ENCODE assay signal across 20 mouse cellular contexts in the genomic region with DNA sequence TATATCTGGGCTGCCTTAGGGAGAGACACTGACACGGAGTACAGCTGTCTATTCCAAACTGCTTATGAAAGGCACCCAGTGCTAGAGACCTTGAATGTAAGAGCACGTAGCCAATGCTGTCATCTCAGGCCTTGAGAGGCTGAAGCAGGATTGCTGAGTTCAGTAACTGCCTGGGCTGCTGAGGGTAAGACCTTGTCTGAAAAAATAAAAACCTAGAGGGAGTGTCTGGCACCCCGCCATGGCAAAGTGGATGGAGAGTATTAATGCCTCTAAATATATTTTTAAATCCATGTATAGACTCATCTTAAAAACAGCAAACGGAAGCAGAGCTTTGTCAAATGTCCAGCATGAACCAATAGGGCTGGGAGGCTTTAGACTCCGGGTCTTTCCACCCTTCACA. TPM values are rescaled to one million over a fixed set of nuclear protein-coding genes. Genes with fewer than 3 reads are reported as not detected.
A peak's percentile ranks its signal among the peaks of the same experiment; 100 is the strongest.
DNase-seq lines count a peak whose midpoint lies in the region; ATAC-seq and TF ChIP-seq lines count a peak whose summit lies in the region.
"Had no signal": no experiment of that assay in that cellular context is flagged by ENCODE, and none has a peak within 500 bp of the region (broad histone marks: within the 10 kb centered on the region; RNA-seq: fewer than 3 reads in every experiment).

No protein-coding gene starts in this region.

- no peaks in the 10 kb centered on the region for H3K27me3 ChIP-seq in kidney, adult 2 months (replicated peaks; ENCODE audit: control insufficient read depth, insufficient read depth, low read length)
- H3K27me3 ChIP-seq in ES-Bruce4 (ENCODE audit: control insufficient read depth, insufficient read depth, low read length, poor library complexity, severe bottlenecking) = no peaks in the 10 kb centered on the region
- H3K27me3 ChIP-seq: embryonic facial prominence, embryonic 12.5 days; hindbrain, embryonic 13.5 days; intestine, embryonic 15.5 days; midbrain, embryonic 12.5 days had no signal

- no peak for TF ChIP-seq CTCF in kidney, adult 2 months (conservative IDR thresholded peaks at IDR 0.05; ENCODE audit: insufficient read depth, insufficient read length, low read depth, low read length)
- TF ChIP-seq CTCF in ES-Bruce4 (IDR thresholded peaks at IDR 0.05; ENCODE audit: low read depth, low read length) = no peak

- intact Hi-C loops in left cerebral cortex, postnatal 10 days (cut with DNase I) = no loop called here

- no peaks in the 10 kb centered on the region for H3K9me3 ChIP-seq in ES-Bruce4 (replicated peaks; ENCODE audit: control insufficient read depth, insufficient read depth, low read length, poor library complexity, severe bottlenecking)
- H3K9me3 ChIP-seq: embryonic facial prominence, embryonic 12.5 days; hindbrain, embryonic 13.5 days; intestine, embryonic 15.5 days; midbrain, embryonic 12.5 days had no signal

- no peaks in the 10 kb centered on the region for H3K4me1 ChIP-seq in kidney, adult 2 months (ENCODE audit: control insufficient read depth, insufficient read depth, low read length)
- H3K4me1 ChIP-seq in ES-Bruce4 (ENCODE audit: control insufficient read depth, insufficient read depth, low read length) = no peaks in the 10 kb centered on the region
- H3K4me1 ChIP-seq: embryonic facial prominence, embryonic 12.5 days had no signal

- ATAC-seq in frontal cortex, adult (ENCODE audit: low TSS enrichment) = no peak
- ATAC-seq: intestine, embryonic 15.5 days had no signal

- no peak overlapping the region for H3K4me3 ChIP-seq in kidney, adult 2 months (ENCODE audit: insufficient read depth, low read depth, low read length)
- no peak overlapping the region for H3K4me3 ChIP-seq in ES-Bruce4 (ENCODE audit: low read depth, low read length)
- H3K4me3 ChIP-seq: embryonic facial prominence, embryonic 12.5 days; hindbrain, embryonic 13.5 days; intestine, embryonic 15.5 days; midbrain, embryonic 12.5 days had no signal

- H3K27ac ChIP-seq in kidney, adult 2 months (ENCODE audit: insufficient read depth, low read depth, low read length) = no peak overlapping the region
- peak overlapping the region; percentile 62; the same call in 1 of the 2 replicates for H3K27ac ChIP-seq in ES-Bruce4 (ENCODE audit: insufficient read depth, low read length)
- H3K27ac ChIP-seq: embryonic facial prominence, embryonic 12.5 days; hindbrain, embryonic 13.5 days; intestine, embryonic 15.5 days; macrophage; midbrain, embryonic 12.5 days had no signal

- peak; percentile 20 for DNase-seq in kidney, postnatal 14 days
- DNase-seq in kidney, adult 2 months = no peak
- DNase-seq in adrenal gland, adult (ENCODE audit: inconsistent age in 2 of 2, low spot score in 1 of 2) = peak; percentile 89 to 93
- DNase-seq in adrenal gland, postnatal 4 days (ENCODE audit: low spot score in 2 of 2) = peak; percentile 29 to 57
- DNase-seq in left cerebral cortex, postnatal 10 days (ENCODE audit: extremely low spot score in 1 of 2, low spot score in 2 of 2) = no peak
- DNase-seq: cerebellum, adult 11-12 months; gastrocnemius, postnatal 25 days; left cerebral cortex, postnatal 4 days; lung, embryonic 14.5 days; thymus, postnatal 36 days had no signal

- H3K9ac ChIP-seq in ES-Bruce4 (ENCODE audit: low read depth, poor library complexity, severe bottlenecking) = peak overlapping the region; percentile 51
- H3K9ac ChIP-seq: embryonic facial prominence, embryonic 12.5 days; hindbrain, embryonic 13.5 days; lung, embryonic 14.5 days; midbrain, embryonic 12.5 days had no signal

- WGBS in kidney, adult 2 months = 70% methylated on average over 5 of the region's 5 CpGs

- no peaks in the 10 kb centered on the region for H3K36me3 ChIP-seq in kidney, adult 2 months (ENCODE audit: control insufficient read depth, insufficient read depth, low read length)
- peaks cover 8% of the 10 kb centered on the region for H3K36me3 ChIP-seq in ES-Bruce4 (ENCODE audit: control insufficient read depth, insufficient read depth, low read length, poor library complexity, severe bottlenecking)
- H3K36me3 ChIP-seq: hindbrain, embryonic 13.5 days; intestine, embryonic 15.5 days; midbrain, embryonic 12.5 days had no signal

- TF ChIP-seq POLR2A in kidney, adult 2 months (IDR thresholded peaks at IDR 0.05; ENCODE audit: low read depth, low read length) = no peak
- TF ChIP-seq POLR2A in ES-Bruce4 (IDR thresholded peaks at IDR 0.05; ENCODE audit: insufficient read depth, low read length) = no peak

- no peak for TF ChIP-seq EP300 in ES-Bruce4 (IDR thresholded peaks at IDR 0.05; ENCODE audit: insufficient read depth, low read depth, low read length)

RNA-seq across cellular contexts. Expression of gene Fancd2os, which starts 0.7 kb away (rescaled TPM):
- 0.54 and 1.3 TPM in 2 replicates for polyA plus RNA-seq in kidney, adult 2 months (2012; rRNA removed)
- not detected in 2 replicates for polyA plus RNA-seq in ES-Bruce4 (2011; ENCODE audit: insufficient read depth, insufficient read length, low read depth, missing spikeins)
- under 1 TPM; 0.37 to 0.67 TPM for total RNA-seq in adrenal gland, postnatal 4 days (2021)
- not detected for total RNA-seq in left cerebral cortex, postnatal 10 days (2021)
- total RNA-seq: common myeloid progenitor, adult 5-6 weeks; gastrocnemius, postnatal 25 days had no signal
- polyA plus RNA-seq: heart, postnatal 0 days; intestine, embryonic 15.5 days; macrophage; midbrain, embryonic 12.5 days; neural tube, embryonic 14.5 days had no signal

RNA-seq across cellular contexts. Expression of gene Brk1, which starts 4.7 kb away (rescaled TPM):
- polyA plus RNA-seq in kidney, adult 2 months (2012; rRNA removed) = 171 and 216 TPM in 2 replicates
- 96.3 and 105 TPM in 2 replicates for polyA plus RNA-seq in ES-Bruce4 (2011; ENCODE audit: insufficient read depth, insufficient read length, low read depth, missing spikeins)
- total RNA-seq in adrenal gland, postnatal 4 days (2021) = 100 to 1,000 TPM; 194 to 195 TPM
- total RNA-seq in left cerebral cortex, postnatal 10 days (2021) = 100 to 1,000 TPM; 210 to 211 TPM

RNA-seq across cellular contexts. Expression of gene Vhl, which starts 23.9 kb away (rescaled TPM):
- polyA plus RNA-seq in kidney, adult 2 months (2012; rRNA removed) = 19.0 and 24.6 TPM in 2 replicates
- polyA plus RNA-seq in ES-Bruce4 (2011; ENCODE audit: insufficient read depth, insufficient read length, low read depth, missing spikeins) = 12.9 and 22.0 TPM in 2 replicates
- 10 to 100 TPM; 32.5 to 34.3 TPM for total RNA-seq in adrenal gland, postnatal 4 days (2021)
- total RNA-seq in left cerebral cortex, postnatal 10 days (2021) = 10 to 100 TPM; 45.1 to 49.9 TPM

RNA-seq across cellular contexts. Expression of gene Irak2, which starts 38.4 kb away (rescaled TPM):
- polyA plus RNA-seq in kidney, adult 2 months (2012; rRNA removed) = 53.8 and 67.1 TPM in 2 replicates
- polyA plus RNA-seq in ES-Bruce4 (2011; ENCODE audit: insufficient read depth, insufficient read length, low read depth, missing spikeins) = 6.6 and 10.1 TPM in 2 replicates
- total RNA-seq in adrenal gland, postnatal 4 days (2021) = 10 to 100 TPM; 12.5 to 13.2 TPM
- 10 to 100 TPM; 13.0 to 14.2 TPM for total RNA-seq in left cerebral cortex, postnatal 10 days (2021)

Comparison
In these comparisons a context has a peak if more than half of its experiments do, and no peak if none do; other contexts are left out.
1. DNase-seq: peak in kidney, postnatal 14 days (single experiment), adrenal gland, adult (2 of 2) and adrenal gland, postnatal 4 days (2 of 2); none in kidney, adult 2 months (single experiment) and left cerebral cortex, postnatal 10 days (0 of 2).